Mouse (Mus musculus): Measurements from ENCODE around the gene Ppp1r10. TPM values are rescaled to one million over a fixed set of nuclear protein-coding genes. Genes with fewer than 3 reads are reported as not detected.

The Ppp1r10 gene
- polyA plus RNA-seq, 2 experiments: 15.4 to 15.6 TPM

- no peak overlapping the region; a peak in 1 of 4 replicates for H3K4me3 ChIP-seq (ENCODE audit: insufficient read depth in 1 of 2, low read depth in 2 of 2, low read length in 2 of 2)
- H3K4me2 ChIP-seq (ENCODE audit: low read depth): peak overlapping the region; percentile 96
- H3K4me1 ChIP-seq (replicated peaks; ENCODE audit: control insufficient read depth in 2 of 2, insufficient read depth in 2 of 2, low read length in 1 of 2): peaks cover 24 to 30% of the 10 kb centered on the region in 2 experiments
- DNase-seq (ENCODE audit: low read depth in 3 of 3, low spot score in 3 of 3) (no peak), ATAC-seq (ENCODE audit: insufficient read depth) (no peak)
- WGBS (ENCODE audit: insufficient replicate concordance): 73% methylated on average over 5 of the region's 5 CpGs
- H3K27me3 ChIP-seq (ENCODE audit: control insufficient read depth, insufficient read depth, low read length): no peaks in the 10 kb centered on the region
- H3K9me3 ChIP-seq (ENCODE audit: control insufficient read depth, low read length): no peaks in the 10 kb centered on the region
- peak overlapping the region; percentile 100; the same call in 1 of the 2 replicates for H3K9ac ChIP-seq (replicated peaks)
- peak overlapping the region; percentile 97 for H3K27ac ChIP-seq
- peak; percentile 63 for TF ChIP-seq CTCF (IDR thresholded peaks at IDR 0.05; ENCODE audit: low read depth)
- TF ChIP-seq EP300 (IDR thresholded peaks at IDR 0.05; ENCODE audit: low read depth): no peak
- H3K36me3 ChIP-seq (replicated peaks; ENCODE audit: control insufficient read depth, insufficient read depth, low read depth): peaks cover 43% of the 10 kb centered on the region
Observed at GRCm38 (mm10) chr17:35920862-35921562, 4.8 kb downstream of the Ppp1r10 start.

GRCm38 (mm10) chr17:35921710-35922109 lies 5.5 kb downstream of the Ppp1r10 start:
- H3K4me3 ChIP-seq (ENCODE audit: insufficient read depth in 1 of 2, low read depth in 2 of 2, low read length in 2 of 2): no peak overlapping the region
- TF ChIP-seq CTCF (IDR thresholded peaks at IDR 0.05; ENCODE audit: low read depth) (no peak), EP300 (IDR thresholded peaks at IDR 0.05; ENCODE audit: low read depth) (no peak)
- WGBS (ENCODE audit: insufficient replicate concordance): 84% methylated on average over 4 of the region's 4 CpGs
- H3K27ac ChIP-seq: no peak overlapping the region
- no peaks in the 10 kb centered on the region for H3K9me3 ChIP-seq (ENCODE audit: control insufficient read depth, low read length)
- H3K9ac ChIP-seq (replicated peaks): no peak overlapping the region
- peaks cover 50% of the 10 kb centered on the region for H3K36me3 ChIP-seq (replicated peaks; ENCODE audit: control insufficient read depth, insufficient read depth, low read depth)
- ATAC-seq (ENCODE audit: insufficient read depth) (no peak), DNase-seq (ENCODE audit: low read depth in 3 of 3, low spot score in 3 of 3) (no peak)
- peaks cover 30 to 37% of the 10 kb centered on the region in 2 experiments for H3K4me1 ChIP-seq (replicated peaks; ENCODE audit: control insufficient read depth in 2 of 2, insufficient read depth in 2 of 2, low read length in 1 of 2)
- H3K4me2 ChIP-seq (ENCODE audit: low read depth): no peak overlapping the region
- H3K27me3 ChIP-seq (ENCODE audit: control insufficient read depth, insufficient read depth, low read length): no peaks in the 10 kb centered on the region

GRCm38 (mm10) chr17:35922566-35922965 lies 6.3 kb downstream of the Ppp1r10 start:
- ATAC-seq (ENCODE audit: insufficient read depth) (no peak), DNase-seq (ENCODE audit: low read depth in 3 of 3, low spot score in 3 of 3) (no peak)
- Histone ChIP-seq H3K4me3 (ENCODE audit: insufficient read depth in 1 of 2, low read depth in 2 of 2, low read length in 2 of 2) (no peak overlapping the region), H3K4me2 (ENCODE audit: low read depth) (no peak overlapping the region), H3K9me3 (ENCODE audit: control insufficient read depth, low read length) (no peaks in the 10 kb centered on the region), H3K27ac (no peak overlapping the region), H3K36me3 (replicated peaks; ENCODE audit: control insufficient read depth, insufficient read depth, low read depth) (peaks cover 51% of the 10 kb centered on the region), H3K27me3 (ENCODE audit: control insufficient read depth, insufficient read depth, low read length) (no peaks in the 10 kb centered on the region), H3K4me1 (replicated peaks; ENCODE audit: control insufficient read depth in 2 of 2, insufficient read depth in 2 of 2, low read length in 1 of 2) (peaks cover 34 to 43% of the 10 kb centered on the region in 2 experiments), H3K9ac (replicated peaks) (no peak overlapping the region)
- WGBS (ENCODE audit: insufficient replicate concordance): 86% methylated on average over 3 of the region's 3 CpGs
- TF ChIP-seq EP300 (IDR thresholded peaks at IDR 0.05; ENCODE audit: low read depth): no peak
- no peak for TF ChIP-seq CTCF (IDR thresholded peaks at IDR 0.05; ENCODE audit: low read depth)

- peaks cover 38 to 51% of the 10 kb centered on the region in 2 experiments for H3K4me1 ChIP-seq (replicated peaks; ENCODE audit: control insufficient read depth in 2 of 2, insufficient read depth in 2 of 2, low read length in 1 of 2)
- no peaks in the 10 kb centered on the region for H3K9me3 ChIP-seq (ENCODE audit: control insufficient read depth, low read length)
- ATAC-seq (ENCODE audit: insufficient read depth) (no peak), DNase-seq (ENCODE audit: low read depth in 3 of 3, low spot score in 3 of 3) (no peak)
- 84% methylated on average over 4 of the region's 4 CpGs for WGBS (ENCODE audit: insufficient replicate concordance)
- H3K4me3 ChIP-seq (ENCODE audit: insufficient read depth in 1 of 2, low read depth in 2 of 2, low read length in 2 of 2): no peak overlapping the region
- H3K27me3 ChIP-seq (ENCODE audit: control insufficient read depth, insufficient read depth, low read length): no peaks in the 10 kb centered on the region
- H3K9ac ChIP-seq (replicated peaks): no peak overlapping the region
- TF ChIP-seq CTCF (IDR thresholded peaks at IDR 0.05; ENCODE audit: low read depth): no peak
- H3K27ac ChIP-seq: no peak overlapping the region
- H3K4me2 ChIP-seq (ENCODE audit: low read depth): no peak overlapping the region
- H3K36me3 ChIP-seq (replicated peaks; ENCODE audit: control insufficient read depth, insufficient read depth, low read depth): peaks cover 56% of the 10 kb centered on the region
Observed at GRCm38 (mm10) chr17:35923281-35923680, 7.0 kb downstream of the Ppp1r10 start.

- ATAC-seq (ENCODE audit: insufficient read depth): peak; percentile 82
- no peak for TF ChIP-seq CTCF (IDR thresholded peaks at IDR 0.05; ENCODE audit: low read depth)
- peak; percentile 95 for TF ChIP-seq EP300 (IDR thresholded peaks at IDR 0.05; ENCODE audit: low read depth)
- Histone ChIP-seq H3K27ac (peak overlapping the region; percentile 58), H3K4me2 (ENCODE audit: low read depth) (peak overlapping the region; percentile 36), H3K9me3 (ENCODE audit: control insufficient read depth, low read length) (no peaks in the 10 kb centered on the region), H3K4me3 (ENCODE audit: insufficient read depth in 1 of 2, low read depth in 2 of 2, low read length in 2 of 2) (no peak overlapping the region), H3K36me3 (replicated peaks; ENCODE audit: control insufficient read depth, insufficient read depth, low read depth) (peaks cover 85% of the 10 kb centered on the region), H3K27me3 (ENCODE audit: control insufficient read depth, insufficient read depth, low read length) (no peaks in the 10 kb centered on the region), H3K9ac (replicated peaks) (peak overlapping the region; percentile 23; the same call in 1 of the 2 replicates), H3K4me1 (replicated peaks; ENCODE audit: control insufficient read depth in 2 of 2, insufficient read depth in 2 of 2, low read length in 1 of 2) (peaks cover 17 to 27% of the 10 kb centered on the region in 2 experiments)
- WGBS (ENCODE audit: insufficient replicate concordance): 8% methylated on average over 1 of the region's 1 CpGs
- peak; percentile 37 to 55 (median 39) for DNase-seq (ENCODE audit: low read depth in 3 of 3, low spot score in 3 of 3)
Observed at GRCm38 (mm10) chr17:35927471-35927870, 11.2 kb downstream of the Ppp1r10 start.
